Mouse (Mus musculus): ENCODE results near the gene Mypn. TPM values are rescaled to one million over a fixed set of nuclear protein-coding genes. Genes with fewer than 3 reads are reported as not detected.

The Mypn gene
- polyA plus RNA-seq, 1 experiment from 2014 or later, result 8.7 TPM

- ATAC-seq (ENCODE audit: insufficient number of reproducible peaks, insufficient read depth, low FRiP score, low read depth), result no peak
- Histone ChIP-seq H3K4me3 (ENCODE audit: control insufficient read depth in 1 of 2, insufficient read depth in 1 of 2, low read depth in 1 of 2, low read length in 2 of 2) (no peak overlapping the region), H3K36me3 (ENCODE audit: control insufficient read depth, insufficient read depth, low read length) (no peaks in the 10 kb centered on the region), H3K4me1 (ENCODE audit: control insufficient read depth in 2 of 2, insufficient read depth in 2 of 2, low read length in 2 of 2) (peaks cover 4 to 14% of the 10 kb centered on the region in 2 experiments; a peak in 3 of 4 replicates), H3K9ac (ENCODE audit: low read length) (no peak overlapping the region), H3K9me3 (ENCODE audit: control insufficient read depth, low read length) (no peaks in the 10 kb centered on the region), H3K27ac (replicated peaks in 1 of 2; ENCODE audit: control insufficient read depth in 1 of 2, insufficient read depth in 1 of 2, low read depth in 2 of 2, low read length in 2 of 2) (no peak overlapping the region), H3K4me2 (ENCODE audit: low read length) (no peak overlapping the region), H3K27me3 (ENCODE audit: control insufficient read depth, insufficient read depth, low read length) (no peaks in the 10 kb centered on the region)
- 48% methylated on average over 4 of the region's 4 CpGs for WGBS
These were observed 4.7 kb downstream of the Mypn start for GRCm38 (mm10) chr10:63199008-63199407.

DNA sequence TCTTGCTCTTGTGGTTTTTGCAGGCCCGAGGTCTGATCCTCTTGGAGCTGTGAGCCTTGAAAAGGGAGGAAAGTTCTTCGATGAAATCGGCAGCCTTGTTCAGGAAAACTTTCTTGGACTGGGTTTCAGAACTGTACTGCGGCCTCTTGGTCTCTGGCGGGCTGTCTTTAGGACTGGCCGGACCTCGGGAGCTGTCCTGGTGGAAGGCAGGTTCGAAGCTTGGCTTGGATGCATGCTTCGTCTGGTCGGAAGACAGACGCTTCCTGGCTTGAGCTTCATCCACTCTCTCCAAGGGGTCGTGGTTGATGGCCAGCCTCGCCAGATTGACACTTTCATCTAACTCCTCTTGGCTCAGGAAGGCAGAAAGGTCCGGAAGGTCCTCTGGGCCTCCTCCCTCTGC lies 11.0 kb downstream of the Mypn start:
- Histone ChIP-seq H3K36me3 (ENCODE audit: control insufficient read depth, insufficient read depth, low read length) (peaks cover 10% of the 10 kb centered on the region), H3K4me2 (ENCODE audit: low read length) (no peak overlapping the region), H3K9ac (ENCODE audit: low read length) (no peak overlapping the region), H3K4me1 (ENCODE audit: control insufficient read depth in 2 of 2, insufficient read depth in 2 of 2, low read length in 2 of 2) (peaks cover 0 to under 1% of the 10 kb centered on the region in 2 experiments; a peak in 1 of 4 replicates), H3K9me3 (ENCODE audit: control insufficient read depth, low read length) (no peaks in the 10 kb centered on the region), H3K27ac (replicated peaks in 1 of 2; ENCODE audit: control insufficient read depth in 1 of 2, insufficient read depth in 1 of 2, low read depth in 2 of 2, low read length in 2 of 2) (no peak overlapping the region), H3K27me3 (ENCODE audit: control insufficient read depth, insufficient read depth, low read length) (no peaks in the 10 kb centered on the region), H3K4me3 (ENCODE audit: control insufficient read depth in 1 of 2, insufficient read depth in 1 of 2, low read depth in 1 of 2, low read length in 2 of 2) (no peak overlapping the region)
- WGBS, result 84% methylated on average over 14 of the region's 14 CpGs
- no peak for ATAC-seq (ENCODE audit: insufficient number of reproducible peaks, insufficient read depth, low FRiP score, low read depth)

DNA sequence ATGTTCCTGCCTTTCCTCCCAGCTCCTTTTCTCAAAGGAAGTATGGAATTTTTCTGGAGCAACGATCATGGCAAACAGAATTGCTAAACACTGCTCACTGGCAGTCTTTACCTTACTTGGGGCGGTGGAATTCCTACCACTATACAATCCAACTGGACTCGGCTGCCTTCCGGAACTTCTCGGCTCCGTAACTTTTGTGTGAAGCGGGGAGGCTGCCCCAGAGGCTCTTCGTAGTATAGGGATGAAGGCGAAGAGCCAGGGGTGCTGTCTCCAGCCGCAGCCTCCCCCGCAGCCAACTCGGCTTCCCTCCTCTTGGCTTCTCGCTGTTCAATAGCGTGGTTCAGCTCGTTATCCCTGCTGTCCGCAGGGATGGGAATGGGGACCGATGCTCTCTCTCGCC lies 11.5 kb downstream of the Mypn start:
- no peak overlapping the region for H3K4me2 ChIP-seq (ENCODE audit: low read length)
- H3K27me3 ChIP-seq (ENCODE audit: control insufficient read depth, insufficient read depth, low read length), result no peaks in the 10 kb centered on the region
- ATAC-seq (ENCODE audit: insufficient number of reproducible peaks, insufficient read depth, low FRiP score, low read depth), result no peak
- no peak overlapping the region for H3K4me3 ChIP-seq (ENCODE audit: control insufficient read depth in 1 of 2, insufficient read depth in 1 of 2, low read depth in 1 of 2, low read length in 2 of 2)
- H3K4me1 ChIP-seq (ENCODE audit: control insufficient read depth in 2 of 2, insufficient read depth in 2 of 2, low read length in 2 of 2), result peaks cover 0 to 2% of the 10 kb centered on the region in 2 experiments; a peak in 1 of 4 replicates
- WGBS, result 60% methylated on average over 18 of the region's 18 CpGs
- no peak overlapping the region for H3K27ac ChIP-seq (replicated peaks in 1 of 2; ENCODE audit: control insufficient read depth in 1 of 2, insufficient read depth in 1 of 2, low read depth in 2 of 2, low read length in 2 of 2)
- peaks cover 10% of the 10 kb centered on the region for H3K36me3 ChIP-seq (ENCODE audit: control insufficient read depth, insufficient read depth, low read length)
- no peak overlapping the region for H3K9ac ChIP-seq (ENCODE audit: low read length)
- no peaks in the 10 kb centered on the region for H3K9me3 ChIP-seq (ENCODE audit: control insufficient read depth, low read length)

GRCm38 (mm10) chr10:63184451-63184850 lies 19.3 kb downstream of the Mypn start:
- no peak overlapping the region for H3K4me3 ChIP-seq (ENCODE audit: control insufficient read depth in 1 of 2, insufficient read depth in 1 of 2, low read depth in 1 of 2, low read length in 2 of 2)
- ATAC-seq (ENCODE audit: insufficient number of reproducible peaks, insufficient read depth, low FRiP score, low read depth), result no peak
- peaks cover 2 to 4% of the 10 kb centered on the region in 2 experiments; a peak in 1 of 4 replicates for H3K4me1 ChIP-seq (ENCODE audit: control insufficient read depth in 2 of 2, insufficient read depth in 2 of 2, low read length in 2 of 2)
- no peaks in the 10 kb centered on the region for H3K27me3 ChIP-seq (ENCODE audit: control insufficient read depth, insufficient read depth, low read length)
- no peaks in the 10 kb centered on the region for H3K9me3 ChIP-seq (ENCODE audit: control insufficient read depth, low read length)
- no peak overlapping the region for H3K4me2 ChIP-seq (ENCODE audit: low read length)
- H3K27ac ChIP-seq (replicated peaks in 1 of 2; ENCODE audit: control insufficient read depth in 1 of 2, insufficient read depth in 1 of 2, low read depth in 2 of 2, low read length in 2 of 2), result no peak overlapping the region
- no peaks in the 10 kb centered on the region for H3K36me3 ChIP-seq (ENCODE audit: control insufficient read depth, insufficient read depth, low read length)
- H3K9ac ChIP-seq (ENCODE audit: low read length), result no peak overlapping the region
- WGBS, result 79% methylated on average over 4 of the region's 4 CpGs

DNA sequence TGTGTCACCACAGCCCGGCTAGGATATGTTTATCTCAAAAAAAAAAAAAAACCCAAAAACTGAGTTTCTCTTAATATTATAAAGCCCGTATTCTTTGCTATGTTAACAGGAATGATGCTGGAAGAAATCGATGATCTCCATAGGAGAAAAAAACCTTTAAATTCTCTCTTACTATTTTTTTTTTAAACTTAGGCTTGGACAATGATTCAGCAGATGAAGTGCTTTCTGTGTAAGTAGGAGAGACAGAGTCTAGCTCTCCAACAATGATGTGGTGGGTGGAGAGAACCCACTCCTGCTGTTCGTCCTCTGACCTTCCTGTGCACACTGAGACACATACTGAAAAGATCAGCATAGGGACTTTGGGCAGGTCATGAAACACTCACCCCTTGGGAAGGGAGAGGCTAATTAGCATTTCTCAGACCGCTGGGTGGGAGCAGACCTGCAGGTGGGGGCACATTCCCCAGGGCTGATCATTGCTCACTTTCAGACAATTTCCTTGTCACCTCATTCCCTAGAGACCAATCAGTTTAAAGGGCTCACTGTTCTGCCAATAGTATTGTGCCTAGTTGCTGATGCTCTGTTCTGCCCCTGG lies 21.5 kb downstream of the Mypn start:
- H3K4me3 ChIP-seq (ENCODE audit: control insufficient read depth in 1 of 2, insufficient read depth in 1 of 2, low read depth in 1 of 2, low read length in 2 of 2), result no peak overlapping the region
- ATAC-seq (ENCODE audit: insufficient number of reproducible peaks, insufficient read depth, low FRiP score, low read depth), result no peak
- H3K4me2 ChIP-seq (ENCODE audit: low read length), result no peak overlapping the region
- no peaks in the 10 kb centered on the region for H3K9me3 ChIP-seq (ENCODE audit: control insufficient read depth, low read length)
- WGBS, result 69% methylated on average over 5 of the region's 5 CpGs
- H3K27me3 ChIP-seq (ENCODE audit: control insufficient read depth, insufficient read depth, low read length), result no peaks in the 10 kb centered on the region
- H3K27ac ChIP-seq (replicated peaks in 1 of 2; ENCODE audit: control insufficient read depth in 1 of 2, insufficient read depth in 1 of 2, low read depth in 2 of 2, low read length in 2 of 2), result no peak overlapping the region
- H3K9ac ChIP-seq (ENCODE audit: low read length), result no peak overlapping the region
- H3K36me3 ChIP-seq (ENCODE audit: control insufficient read depth, insufficient read depth, low read length), result no peaks in the 10 kb centered on the region
- peaks cover 2% of the 10 kb centered on the region in 2 experiments; a peak in 1 of 4 replicates for H3K4me1 ChIP-seq (ENCODE audit: control insufficient read depth in 2 of 2, insufficient read depth in 2 of 2, low read length in 2 of 2)

- ATAC-seq (ENCODE audit: insufficient number of reproducible peaks, insufficient read depth, low FRiP score, low read depth), result no peak
- Histone ChIP-seq H3K4me1 (ENCODE audit: control insufficient read depth in 2 of 2, insufficient read depth in 2 of 2, low read length in 2 of 2) (peaks cover 2% of the 10 kb centered on the region in 2 experiments; a peak in 1 of 4 replicates), H3K36me3 (ENCODE audit: control insufficient read depth, insufficient read depth, low read length) (no peaks in the 10 kb centered on the region), H3K4me3 (ENCODE audit: control insufficient read depth in 1 of 2, insufficient read depth in 1 of 2, low read depth in 1 of 2, low read length in 2 of 2) (no peak overlapping the region), H3K9ac (ENCODE audit: low read length) (no peak overlapping the region), H3K27ac (replicated peaks in 1 of 2; ENCODE audit: control insufficient read depth in 1 of 2, insufficient read depth in 1 of 2, low read depth in 2 of 2, low read length in 2 of 2) (no peak overlapping the region), H3K9me3 (ENCODE audit: control insufficient read depth, low read length) (no peaks in the 10 kb centered on the region), H3K4me2 (ENCODE audit: low read length) (no peak overlapping the region), H3K27me3 (ENCODE audit: control insufficient read depth, insufficient read depth, low read length) (no peaks in the 10 kb centered on the region)
- WGBS, result 76% methylated on average over 1 of the region's 1 CpGs
These were observed 22.6 kb downstream of the Mypn start for GRCm38 (mm10) chr10:63181166-63181565.

DNA sequence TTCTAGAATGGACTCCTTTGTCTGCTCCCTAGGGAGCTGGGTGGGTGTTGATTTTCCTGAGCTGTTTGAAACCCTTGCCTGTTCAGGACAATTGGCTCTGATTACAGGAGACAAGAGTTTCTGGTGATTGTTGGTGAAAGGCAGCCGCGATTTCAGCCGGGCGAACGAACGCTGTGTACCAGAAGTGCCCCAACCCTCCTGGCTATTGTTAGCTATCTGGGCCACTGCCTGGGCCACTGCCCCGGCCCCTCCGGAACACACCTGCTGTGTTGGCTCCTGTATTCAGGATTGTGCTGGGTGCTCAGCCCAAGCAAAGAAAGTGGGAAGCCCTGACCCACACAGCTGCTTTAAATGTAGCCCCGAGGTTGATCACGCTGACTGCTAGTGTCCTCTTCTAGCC lies 24.2 kb downstream of the Mypn start:
- Histone ChIP-seq H3K4me1 (ENCODE audit: control insufficient read depth in 2 of 2, insufficient read depth in 2 of 2, low read length in 2 of 2) (peaks cover 2% of the 10 kb centered on the region in 2 experiments; a peak in 1 of 4 replicates), H3K27me3 (ENCODE audit: control insufficient read depth, insufficient read depth, low read length) (no peaks in the 10 kb centered on the region), H3K9me3 (ENCODE audit: control insufficient read depth, low read length) (no peaks in the 10 kb centered on the region), H3K27ac (replicated peaks in 1 of 2; ENCODE audit: control insufficient read depth in 1 of 2, insufficient read depth in 1 of 2, low read depth in 2 of 2, low read length in 2 of 2) (no peak overlapping the region), H3K9ac (ENCODE audit: low read length) (no peak overlapping the region), H3K36me3 (ENCODE audit: control insufficient read depth, insufficient read depth, low read length) (no peaks in the 10 kb centered on the region), H3K4me3 (ENCODE audit: control insufficient read depth in 1 of 2, insufficient read depth in 1 of 2, low read depth in 1 of 2, low read length in 2 of 2) (no peak overlapping the region), H3K4me2 (ENCODE audit: low read length) (no peak overlapping the region)
- ATAC-seq (ENCODE audit: insufficient number of reproducible peaks, insufficient read depth, low FRiP score, low read depth), result no peak
- 56% methylated on average over 10 of the region's 10 CpGs for WGBS

- Histone ChIP-seq H3K27ac (replicated peaks in 1 of 2; ENCODE audit: control insufficient read depth in 1 of 2, insufficient read depth in 1 of 2, low read depth in 2 of 2, low read length in 2 of 2) (no peak overlapping the region), H3K4me1 (ENCODE audit: control insufficient read depth in 2 of 2, insufficient read depth in 2 of 2, low read length in 2 of 2) (peaks cover 2% of the 10 kb centered on the region in 2 experiments; a peak in 1 of 4 replicates), H3K36me3 (ENCODE audit: control insufficient read depth, insufficient read depth, low read length) (no peaks in the 10 kb centered on the region), H3K4me2 (ENCODE audit: low read length) (no peak overlapping the region), H3K27me3 (ENCODE audit: control insufficient read depth, insufficient read depth, low read length) (no peaks in the 10 kb centered on the region), H3K4me3 (ENCODE audit: control insufficient read depth in 1 of 2, insufficient read depth in 1 of 2, low read depth in 1 of 2, low read length in 2 of 2) (no peak overlapping the region), H3K9me3 (ENCODE audit: control insufficient read depth, low read length) (no peaks in the 10 kb centered on the region), H3K9ac (ENCODE audit: low read length) (no peak overlapping the region)
- WGBS, result 90% methylated on average over 2 of the region's 2 CpGs
- ATAC-seq (ENCODE audit: insufficient number of reproducible peaks, insufficient read depth, low FRiP score, low read depth), result no peak
These were observed 25.4 kb downstream of the Mypn start for GRCm38 (mm10) chr10:63178318-63178717.
